Mouse (Mus musculus) lung, postnatal 36 days (tissue): ENCODE measurements at regions not wholly inside any gene's neighbourhood (a gene's known extent, or its start where the extent isn't known, plus 50 kb on each side); places are given as distances from the start of the nearest gene placed in this dataset.
A peak's percentile ranks its signal among the peaks of the same experiment; 100 is the strongest.

Source experiments
- DNase-seq: peaks from one replicate; pipeline ENCODE4 v3.0.0; 2022; ENCODE audit warnings: mixed read lengths

- DNase-seq: peak; percentile 73
Observed at GRCm38 (mm10) chr3:9884691-9885354, 203.1 kb upstream of the Gm9833 start.

- peak; percentile 84 for DNase-seq
Observed at GRCm38 (mm10) chr3:9885565-9885964, 202.3 kb upstream of the Gm9833 start.

GRCm38 (mm10) chr3:9886077-9886476 lies 201.8 kb upstream of the Gm9833 start:
- DNase-seq: no peak

- peak; percentile 78 for DNase-seq
Observed at GRCm38 (mm10) chr3:9886765-9887626, 200.9 kb upstream of the Gm9833 start.

- DNase-seq: no peak
Observed at GRCm38 (mm10) chr3:9887627-9887994, 200.3 kb upstream of the Gm9833 start.

GRCm38 (mm10) chr3:9888051-9888450 lies 199.9 kb upstream of the Gm9833 start:
- DNase-seq: no peak

GRCm38 (mm10) chr3:9892884-9893494 lies 194.9 kb upstream of the Gm9833 start:
- no peak for DNase-seq

- no peak for DNase-seq
Observed at GRCm38 (mm10) chr3:9895396-9896135, 192.3 kb upstream of the Gm9833 start.

- DNase-seq: no peak
Observed at GRCm38 (mm10) chr3:9896303-9896702, 191.6 kb upstream of the Gm9833 start.

- DNase-seq: no peak
Observed at GRCm38 (mm10) chr3:9901663-9902062, 186.2 kb upstream of the Gm9833 start.

GRCm38 (mm10) chr3:9913357-9913756 lies 174.6 kb upstream of the Gm9833 start:
- DNase-seq: no peak

GRCm38 (mm10) chr3:9916538-9917106 lies 171.3 kb upstream of the Gm9833 start:
- no peak for DNase-seq

- no peak for DNase-seq
Observed at GRCm38 (mm10) chr3:9920331-9920730, 167.6 kb upstream of the Gm9833 start.

- no peak for DNase-seq
Observed at GRCm38 (mm10) chr3:9921730-9922129, 166.2 kb upstream of the Gm9833 start.

GRCm38 (mm10) chr3:9922541-9923046 lies 165.3 kb upstream of the Gm9833 start:
- DNase-seq: no peak

GRCm38 (mm10) chr3:9924630-9925029 lies 163.3 kb upstream of the Gm9833 start:
- no peak for DNase-seq

GRCm38 (mm10) chr3:9936853-9937441 lies 151.0 kb upstream of the Gm9833 start:
- DNase-seq: no peak

GRCm38 (mm10) chr3:9938651-9939050 lies 149.3 kb upstream of the Gm9833 start:
- no peak for DNase-seq

- no peak for DNase-seq
Observed at GRCm38 (mm10) chr3:9942631-9943030, 145.3 kb upstream of the Gm9833 start.

GRCm38 (mm10) chr3:9947357-9948065 lies 140.4 kb upstream of the Gm9833 start:
- peak; percentile 86 for DNase-seq

GRCm38 (mm10) chr3:9948114-9948513 lies 139.8 kb upstream of the Gm9833 start:
- DNase-seq: no peak
